Mouse (Mus musculus) bone marrow macrophage, adult 2 months (primary cell): ENCODE results near the gene Nckap5.

Source experiments
- CTCF ChIP-seq: IDR thresholded peaks from 2 replicates; pipeline ENCODE4 v1.5.1; 2012; ENCODE audit warnings: low read depth, mild to moderate bottlenecking, low read length, moderate library complexity
- POLR2A ChIP-seq: IDR thresholded peaks from 2 replicates; pipeline ENCODE4 v1.6.1; 2012; ENCODE audit warnings: mild to moderate bottlenecking, low read depth, low read length, borderline replicate concordance

DNA sequence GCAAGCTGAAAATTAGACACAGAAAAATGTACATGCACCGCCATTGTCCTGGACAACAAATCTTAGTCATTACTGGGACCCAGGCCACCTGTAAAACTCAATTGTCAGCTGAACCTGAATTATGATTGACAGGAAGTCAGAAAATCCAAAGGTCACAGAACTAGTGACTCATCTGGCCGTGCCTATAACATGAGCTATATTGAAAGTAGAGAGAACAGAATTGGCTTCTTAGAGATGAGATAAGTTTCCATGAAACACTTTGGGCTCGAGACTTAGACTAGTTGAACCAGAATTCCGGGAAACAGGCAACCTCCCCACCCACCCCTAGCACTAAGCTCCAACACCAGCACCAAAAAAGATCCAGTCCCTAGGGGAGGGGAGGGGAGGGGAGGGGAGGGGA is 82.7 kb downstream of the Nckap5 start:
- TF ChIP-seq POLR2A (no peak), CTCF (no peak)
